Mouse (Mus musculus): ENCODE results near the gene Abhd5. TPM values are rescaled to one million over a fixed set of nuclear protein-coding genes. Genes with fewer than 3 reads are reported as not detected.

The Abhd5 gene
- polyA plus RNA-seq, 1 experiment from 2014 or later: 19.1 TPM

GRCm38 (mm10) chr9:122347882-122348281 is 3.5 kb upstream of the Abhd5 start:
- Histone ChIP-seq H3K9ac (no peak overlapping the region), H3K4me2 (no peak overlapping the region), H3K27me3 (replicated peaks) (no peaks in the 10 kb centered on the region; the same call in 1 of the 2 replicates), H3K4me3 (no peak overlapping the region), H3K4me1 (replicated peaks) (peaks cover 8% of the 10 kb centered on the region), H3K36me3 (no peaks in the 10 kb centered on the region), H3K9me3 (replicated peaks) (no peaks in the 10 kb centered on the region), H3K27ac (ENCODE audit: poor library complexity, severe bottlenecking) (no peak overlapping the region)
- WGBS: 81% methylated on average over 1 of the region's 1 CpGs
- no peak for ATAC-seq (ENCODE audit: insufficient number of reproducible peaks, low FRiP score)

- Histone ChIP-seq H3K4me2 (no peak overlapping the region), H3K4me1 (replicated peaks) (peaks cover 12% of the 10 kb centered on the region), H3K36me3 (no peaks in the 10 kb centered on the region), H3K4me3 (no peak overlapping the region), H3K9ac (no peak overlapping the region), H3K27me3 (replicated peaks) (no peaks in the 10 kb centered on the region), H3K9me3 (replicated peaks) (no peaks in the 10 kb centered on the region), H3K27ac (ENCODE audit: poor library complexity, severe bottlenecking) (no peak overlapping the region)
- 81% methylated on average over 4 of the region's 4 CpGs for WGBS
- ATAC-seq (ENCODE audit: insufficient number of reproducible peaks, low FRiP score): no peak
These were observed 2.1 kb upstream of the Abhd5 start for GRCm38 (mm10) chr9:122349286-122349685.

GRCm38 (mm10) chr9:122350396-122351130 is 845 bp upstream of the Abhd5 start:
- Histone ChIP-seq H3K27ac (ENCODE audit: poor library complexity, severe bottlenecking) (peak overlapping the region; percentile 45; the same call in 1 of the 2 replicates), H3K4me1 (replicated peaks) (peaks cover 12% of the 10 kb centered on the region), H3K4me2 (peak overlapping the region; percentile 76), H3K9me3 (replicated peaks) (no peaks in the 10 kb centered on the region), H3K36me3 (no peaks in the 10 kb centered on the region), H3K9ac (peak overlapping the region; percentile 90), H3K27me3 (replicated peaks) (no peaks in the 10 kb centered on the region), H3K4me3 (peak overlapping the region; percentile 83)
- no peak for ATAC-seq (ENCODE audit: insufficient number of reproducible peaks, low FRiP score)
- WGBS: 67% methylated on average over 7 of the region's 7 CpGs

- H3K9me3 ChIP-seq (replicated peaks): no peaks in the 10 kb centered on the region
- no peaks in the 10 kb centered on the region for H3K27me3 ChIP-seq (replicated peaks)
- H3K4me3 ChIP-seq: peak overlapping the region; percentile 83
- peak; percentile 70 for ATAC-seq (ENCODE audit: insufficient number of reproducible peaks, low FRiP score)
- no peaks in the 10 kb centered on the region for H3K36me3 ChIP-seq
- H3K4me2 ChIP-seq: peak overlapping the region; percentile 76
- peaks cover 12% of the 10 kb centered on the region for H3K4me1 ChIP-seq (replicated peaks)
- peak overlapping the region; percentile 75 for H3K27ac ChIP-seq (ENCODE audit: poor library complexity, severe bottlenecking)
- under 1% methylated on average over 30 of the region's 30 CpGs for WGBS
- H3K9ac ChIP-seq: peak overlapping the region; percentile 90
These were observed 601 bp downstream of the Abhd5 start for GRCm38 (mm10) chr9:122352025-122352392.

GRCm38 (mm10) chr9:122352911-122353310 is 1.5 kb downstream of the Abhd5 start:
- no peak overlapping the region for H3K9ac ChIP-seq
- H3K4me3 ChIP-seq: no peak overlapping the region
- peak overlapping the region; percentile 32; the same call in 1 of the 2 replicates for H3K4me2 ChIP-seq
- WGBS: 67% methylated on average over 4 of the region's 4 CpGs
- no peaks in the 10 kb centered on the region for H3K9me3 ChIP-seq (replicated peaks)
- no peaks in the 10 kb centered on the region for H3K27me3 ChIP-seq (replicated peaks)
- no peak overlapping the region for H3K27ac ChIP-seq (ENCODE audit: poor library complexity, severe bottlenecking)
- peaks cover 12% of the 10 kb centered on the region for H3K4me1 ChIP-seq (replicated peaks)
- ATAC-seq (ENCODE audit: insufficient number of reproducible peaks, low FRiP score): no peak
- H3K36me3 ChIP-seq: no peaks in the 10 kb centered on the region

GRCm38 (mm10) chr9:122354240-122354639 is 2.8 kb downstream of the Abhd5 start:
- H3K9me3 ChIP-seq (replicated peaks): no peaks in the 10 kb centered on the region
- no peak for ATAC-seq (ENCODE audit: insufficient number of reproducible peaks, low FRiP score)
- no peaks in the 10 kb centered on the region for H3K27me3 ChIP-seq (replicated peaks)
- H3K27ac ChIP-seq (ENCODE audit: poor library complexity, severe bottlenecking): no peak overlapping the region
- H3K4me3 ChIP-seq: no peak overlapping the region
- H3K9ac ChIP-seq: no peak overlapping the region
- no peak overlapping the region for H3K4me2 ChIP-seq
- H3K36me3 ChIP-seq: no peaks in the 10 kb centered on the region
- peaks cover 12% of the 10 kb centered on the region for H3K4me1 ChIP-seq (replicated peaks)
- 86% methylated on average over 3 of the region's 3 CpGs for WGBS

GRCm38 (mm10) chr9:122357073-122357472 is 5.7 kb downstream of the Abhd5 start:
- Histone ChIP-seq H3K27me3 (replicated peaks) (no peaks in the 10 kb centered on the region), H3K4me1 (replicated peaks) (peaks cover 6% of the 10 kb centered on the region), H3K36me3 (0 out of 2 replicates have a peak, but pooled peaks cover 3% of the 10 kb centered on the region), H3K4me3 (no peak overlapping the region), H3K9me3 (replicated peaks) (no peaks in the 10 kb centered on the region), H3K9ac (no peak overlapping the region), H3K27ac (ENCODE audit: poor library complexity, severe bottlenecking) (no peak overlapping the region), H3K4me2 (no peak overlapping the region)
- ATAC-seq (ENCODE audit: insufficient number of reproducible peaks, low FRiP score): no peak
- WGBS: 93% methylated on average over 1 of the region's 1 CpGs

- WGBS: 79% methylated on average over 1 of the region's 1 CpGs
- Histone ChIP-seq H3K4me1 (replicated peaks) (peaks cover 6% of the 10 kb centered on the region), H3K27ac (ENCODE audit: poor library complexity, severe bottlenecking) (no peak overlapping the region), H3K9ac (no peak overlapping the region), H3K36me3 (0 out of 2 replicates have a peak, but pooled peaks cover 3% of the 10 kb centered on the region), H3K9me3 (replicated peaks) (no peaks in the 10 kb centered on the region), H3K4me3 (no peak overlapping the region), H3K4me2 (no peak overlapping the region), H3K27me3 (replicated peaks) (no peaks in the 10 kb centered on the region)
- ATAC-seq (ENCODE audit: insufficient number of reproducible peaks, low FRiP score): no peak
These were observed 6.2 kb downstream of the Abhd5 start for GRCm38 (mm10) chr9:122357626-122358025.

GRCm38 (mm10) chr9:122364171-122364570 is 12.8 kb downstream of the Abhd5 start:
- Histone ChIP-seq H3K27ac (ENCODE audit: poor library complexity, severe bottlenecking) (no peak overlapping the region), H3K9me3 (replicated peaks) (no peaks in the 10 kb centered on the region), H3K4me3 (no peak overlapping the region), H3K9ac (no peak overlapping the region), H3K27me3 (replicated peaks) (no peaks in the 10 kb centered on the region), H3K36me3 (peaks cover 3% of the 10 kb centered on the region; the same call in 1 of the 2 replicates), H3K4me2 (no peak overlapping the region), H3K4me1 (replicated peaks) (no peaks in the 10 kb centered on the region)
- no peak for ATAC-seq (ENCODE audit: insufficient number of reproducible peaks, low FRiP score)
- WGBS: 86% methylated on average over 1 of the region's 1 CpGs

- H3K27ac ChIP-seq (ENCODE audit: poor library complexity, severe bottlenecking): no peak overlapping the region
These were observed 18.9 kb downstream of the Abhd5 start for GRCm38 (mm10) chr9:122370292-122370794.

GRCm38 (mm10) chr9:122372506-122372905 is 21.1 kb downstream of the Abhd5 start:
- H3K4me2 ChIP-seq: no peak overlapping the region
- no peak overlapping the region for H3K27ac ChIP-seq (ENCODE audit: poor library complexity, severe bottlenecking)
- ATAC-seq (ENCODE audit: insufficient number of reproducible peaks, low FRiP score): no peak
- H3K9ac ChIP-seq: no peak overlapping the region
- 20% methylated on average over 4 of the region's 4 CpGs for WGBS
- no peak overlapping the region for H3K4me3 ChIP-seq
- H3K4me1 ChIP-seq (replicated peaks): peaks cover 11% of the 10 kb centered on the region
- H3K9me3 ChIP-seq (replicated peaks): no peaks in the 10 kb centered on the region
- no peaks in the 10 kb centered on the region for H3K27me3 ChIP-seq (replicated peaks)
- no peaks in the 10 kb centered on the region; the same call in 1 of the 2 replicates for H3K36me3 ChIP-seq

More at GRCm38 (mm10) chr9:122370292-122370794, 18.9 kb downstream of the Abhd5 start:
- WGBS: 83% methylated on average over 6 of the region's 6 CpGs
- no peak overlapping the region for H3K4me2 ChIP-seq
- H3K9ac ChIP-seq: no peak overlapping the region
- no peaks in the 10 kb centered on the region for H3K27me3 ChIP-seq (replicated peaks)
- H3K4me1 ChIP-seq (replicated peaks): peaks cover 11% of the 10 kb centered on the region
- no peak for ATAC-seq (ENCODE audit: insufficient number of reproducible peaks, low FRiP score)
- H3K36me3 ChIP-seq: no peaks in the 10 kb centered on the region; the same call in 1 of the 2 replicates
- H3K9me3 ChIP-seq (replicated peaks): no peaks in the 10 kb centered on the region
- H3K4me3 ChIP-seq: no peak overlapping the region

All from heart, embryonic 12.5 days (tissue).